Mouse (Mus musculus): ENCODE measurements around the gene Lat2.

- no peak for TF ChIP-seq CTCF (IDR thresholded peaks at IDR 0.05; ENCODE audit: low read depth)
- TF ChIP-seq EP300 (IDR thresholded peaks at IDR 0.05; ENCODE audit: low read depth) = no peak
Observed at GRCm38 (mm10) chr5:134630835-134631234, 16.0 kb upstream of the Lat2 start.

Data from heart, postnatal 0 days (tissue).